Mouse (Mus musculus) lung, embryonic 16.5 days (tissue): ENCODE data around the gene Ddost. TPM values are rescaled to one million over a fixed set of nuclear protein-coding genes. Genes with fewer than 3 reads are reported as not detected.

Experiments used
- ATAC-seq: fragments of 200-750 bp; cut with Nextera tagmentation; 2 replicates; pipeline ENCODE4 v1.8.0; 2017; ENCODE audit warnings: low read depth, mild to moderate bottlenecking, moderate library complexity
- H3K27ac ChIP-seq: fragments of 300-500 bp; sonication (generic); 2 replicates; pipeline ENCODE4 v1.5.1; 2014; ENCODE audit warnings: mild to moderate bottlenecking, control low read depth, low read length
- H3K27me3 ChIP-seq: fragments of 300-500 bp; sonication (generic); 2 replicates; pipeline ENCODE4 v1.6.1; 2014; ENCODE audit warnings: low read depth, low read length, mixed read lengths; ENCODE audit not compliant: control insufficient read depth, insufficient read depth
- H3K36me3 ChIP-seq: fragments of 300-500 bp; sonication (generic); 2 replicates; pipeline ENCODE4 v1.6.1; 2014; ENCODE audit warnings: low read length; ENCODE audit not compliant: control insufficient read depth, insufficient read depth
- H3K4me1 ChIP-seq: fragments of 300-500 bp; sonication (generic); replicated peaks from 2 replicates; pipeline ENCODE4 v1.6.1; 2014; ENCODE audit warnings: low read length, mixed read lengths; ENCODE audit not compliant: control insufficient read depth, insufficient read depth
- H3K4me2 ChIP-seq: fragments of 300-500 bp; sonication (generic); 2 replicates; pipeline ENCODE4 v1.6.1; 2014; ENCODE audit warnings: low read depth, low read length, control low read depth
- H3K4me3 ChIP-seq: fragments of 300-500 bp; sonication (generic); 2 replicates; pipeline ENCODE4 v1.5.1; 2014; ENCODE audit warnings: mild to moderate bottlenecking, low read length, control low read depth
- H3K9ac ChIP-seq: fragments of 300-500 bp; sonication (generic); 2 replicates; pipeline ENCODE4 v1.6.1; 2014; ENCODE audit warnings: low read length, control low read depth
- H3K9me3 ChIP-seq: fragments of 300-500 bp; sonication (generic); 2 replicates; pipeline ENCODE4 v1.6.1; 2016; ENCODE audit warnings: low read length; ENCODE audit not compliant: control insufficient read depth
- WGBS: fragments of 180-500 bp; shearing (Covaris S2); extraction: QIAGEN DNeasy Blood & Tissue Kit; methylation state at CpG from one replicate; pipeline ENCODE4 v1.1.7; 2014; 5-methylcytosine and 5-hydroxymethylcytosine counted together
- polyA plus RNA-seq: library from polyadenylated mRNA; unstranded; fragments of >200 nt; fragmentation: Nextera tagmentation; extraction: Ambion mirVana; gene quantifications from 2 replicates; pipeline ENCODE4 v1.2.1, GENCODE M21; 2015

Ddost gene
- polyA plus RNA-seq, result 402 TPM in 2 replicates

GRCm38 (mm10) chr4:138304340-138305104 lies at the start of gene Ddost:
TSS of gene Ddost (plus strand) at chr4:138304730.
- Histone ChIP-seq H3K4me3 (peak within 1 kb of the TSS; percentile 100), H3K4me2 (peak within 1 kb of the TSS; percentile 95), H3K9ac (peak within 1 kb of the TSS; percentile 96), H3K4me1 (peaks cover 16% of the 10 kb centered on the region), H3K36me3 (peaks cover 9% of the 10 kb centered on the region; the same call in 1 of the 2 replicates), H3K27me3 (no peaks in the 10 kb centered on the region), H3K9me3 (no peaks in the 10 kb centered on the region), H3K27ac (peak within 1 kb of the TSS; percentile 74)
- under 1% methylated on average over 62 of the region's 64 CpGs for WGBS
- peak; percentile 98 for ATAC-seq

GRCm38 (mm10) chr4:138257116-138257687 lies 47.3 kb upstream of the Ddost start:
- Histone ChIP-seq H3K9ac (no peak overlapping the region), H3K4me3 (no peak overlapping the region), H3K27ac (no peak overlapping the region), H3K36me3 (no peaks in the 10 kb centered on the region), H3K4me1 (peaks cover 6% of the 10 kb centered on the region; the same call in 1 of the 2 replicates), H3K27me3 (no peaks in the 10 kb centered on the region), H3K9me3 (no peaks in the 10 kb centered on the region), H3K4me2 (no peak overlapping the region)
- ATAC-seq, result no peak
- WGBS, result 83% methylated on average over 22 of the region's 22 CpGs

GRCm38 (mm10) chr4:138258663-138259062 lies 45.9 kb upstream of the Ddost start:
- H3K27ac ChIP-seq, result no peak overlapping the region
- H3K4me1 ChIP-seq, result peaks cover 8% of the 10 kb centered on the region; the same call in 1 of the 2 replicates
- 73% methylated on average over 7 of the region's 7 CpGs for WGBS
- H3K27me3 ChIP-seq, result no peaks in the 10 kb centered on the region
- no peak overlapping the region for H3K9ac ChIP-seq
- no peak overlapping the region for H3K4me2 ChIP-seq
- no peaks in the 10 kb centered on the region for H3K9me3 ChIP-seq
- no peak for ATAC-seq
- H3K4me3 ChIP-seq, result no peak overlapping the region
- no peaks in the 10 kb centered on the region for H3K36me3 ChIP-seq

GRCm38 (mm10) chr4:138259482-138259881 lies 45.0 kb upstream of the Ddost start:
- no peaks in the 10 kb centered on the region for H3K27me3 ChIP-seq
- ATAC-seq, result no peak
- no peak overlapping the region for H3K4me2 ChIP-seq
- H3K4me1 ChIP-seq, result peaks cover 8% of the 10 kb centered on the region; the same call in 1 of the 2 replicates
- 76% methylated on average over 5 of the region's 5 CpGs for WGBS
- no peaks in the 10 kb centered on the region for H3K36me3 ChIP-seq
- H3K4me3 ChIP-seq, result no peak overlapping the region
- H3K27ac ChIP-seq, result no peak overlapping the region
- no peak overlapping the region for H3K9ac ChIP-seq
- H3K9me3 ChIP-seq, result no peaks in the 10 kb centered on the region

GRCm38 (mm10) chr4:138261843-138262681 lies 42.5 kb upstream of the Ddost start:
- no peaks in the 10 kb centered on the region for H3K36me3 ChIP-seq
- H3K9ac ChIP-seq, result peak overlapping the region; percentile 67
- peaks cover 8% of the 10 kb centered on the region; the same call in 1 of the 2 replicates for H3K4me1 ChIP-seq
- no peaks in the 10 kb centered on the region for H3K27me3 ChIP-seq
- WGBS, result under 1% methylated on average over 48 of the region's 78 CpGs
- ATAC-seq, result peak; percentile 94
- H3K4me3 ChIP-seq, result peak overlapping the region; percentile 73
- H3K9me3 ChIP-seq, result no peaks in the 10 kb centered on the region
- H3K27ac ChIP-seq, result no peak overlapping the region
- peak overlapping the region; percentile 92 for H3K4me2 ChIP-seq

DNA sequence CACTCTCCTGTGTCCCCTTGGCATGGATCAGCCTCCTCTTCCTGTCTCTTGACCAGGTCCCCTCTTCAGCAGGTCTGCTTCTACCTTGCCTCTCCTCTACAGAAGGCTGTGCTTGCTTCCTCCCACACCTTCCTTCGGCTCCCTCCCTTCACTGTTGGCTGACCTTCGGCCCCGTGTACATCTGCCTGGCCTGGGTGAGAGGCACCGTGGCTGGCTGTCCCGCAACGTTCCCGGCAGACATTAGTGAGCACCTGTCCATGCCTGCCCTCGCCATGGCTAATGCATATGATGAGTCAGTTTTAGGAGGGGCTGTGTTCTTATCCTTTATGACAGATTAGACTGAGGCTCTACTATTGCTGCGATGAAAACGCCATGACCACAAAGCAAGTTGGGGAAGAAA lies 36.7 kb upstream of the Ddost start:
- H3K27me3 ChIP-seq, result no peaks in the 10 kb centered on the region
- H3K9ac ChIP-seq, result no peak overlapping the region
- H3K27ac ChIP-seq, result no peak overlapping the region
- peaks cover 10% of the 10 kb centered on the region for H3K4me1 ChIP-seq
- 80% methylated on average over 10 of the region's 10 CpGs for WGBS
- no peaks in the 10 kb centered on the region for H3K36me3 ChIP-seq
- no peaks in the 10 kb centered on the region for H3K9me3 ChIP-seq
- H3K4me3 ChIP-seq, result no peak overlapping the region
- no peak for ATAC-seq
- H3K4me2 ChIP-seq, result no peak overlapping the region

DNA sequence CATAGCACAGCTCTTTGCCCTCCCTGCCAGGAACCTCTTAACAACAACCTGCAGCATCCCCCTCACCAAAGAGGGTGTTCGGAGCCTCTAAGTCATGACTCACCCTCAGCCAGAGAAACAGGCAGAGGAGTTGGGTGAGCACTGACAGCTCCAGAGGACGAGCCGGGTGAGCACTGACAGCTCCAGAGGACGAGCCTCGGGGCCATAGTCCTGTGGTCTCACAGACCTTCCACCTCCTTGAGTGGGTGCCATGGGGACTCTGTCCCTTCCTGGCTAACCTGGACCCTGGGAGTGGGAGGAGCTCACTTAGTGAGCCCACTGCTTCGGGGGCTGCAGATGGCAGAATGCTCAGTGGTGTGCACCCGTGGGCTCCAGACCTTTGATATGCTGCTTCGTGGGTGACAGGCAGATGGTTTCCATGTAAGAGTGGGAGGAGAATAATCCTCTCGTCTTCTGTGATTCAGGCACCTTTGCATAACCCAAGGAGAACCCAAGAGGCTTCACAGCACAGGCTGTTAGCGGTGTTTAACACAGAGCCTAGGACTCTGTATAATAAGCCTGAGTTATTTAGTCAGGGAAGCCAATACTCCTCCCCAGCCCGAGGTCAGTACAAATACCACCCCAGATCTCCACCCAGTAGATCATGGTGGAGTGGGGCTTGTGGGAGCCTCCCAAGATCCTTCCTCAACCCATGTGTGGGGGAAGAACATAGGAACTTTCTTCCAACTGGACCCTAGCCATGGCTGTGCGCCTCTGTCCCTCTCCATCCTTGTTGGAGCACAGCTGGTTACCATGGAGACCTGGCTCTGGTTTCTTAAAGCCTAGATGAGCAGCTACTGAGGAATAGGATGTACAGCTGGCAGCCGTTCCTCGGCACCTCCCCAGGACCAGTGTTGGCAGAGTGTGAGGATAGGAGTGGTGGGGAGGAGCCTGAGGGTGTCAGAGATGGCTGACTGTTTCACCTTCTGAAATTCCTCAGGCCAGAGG lies 32.2 kb upstream of the Ddost start:
- Histone ChIP-seq H3K9me3 (no peaks in the 10 kb centered on the region), H3K36me3 (no peaks in the 10 kb centered on the region), H3K9ac (no peak overlapping the region), H3K4me3 (no peak overlapping the region), H3K4me2 (peak overlapping the region; percentile 12; the same call in 1 of the 2 replicates), H3K27ac (peak overlapping the region; percentile 47; the same call in 1 of the 2 replicates), H3K27me3 (no peaks in the 10 kb centered on the region), H3K4me1 (peaks cover 9% of the 10 kb centered on the region)
- peak; percentile 95 for ATAC-seq
- WGBS, result 37% methylated on average over 14 of the region's 14 CpGs

- no peak overlapping the region for H3K4me3 ChIP-seq
- H3K36me3 ChIP-seq, result no peaks in the 10 kb centered on the region
- H3K4me1 ChIP-seq, result no peaks in the 10 kb centered on the region
- H3K27ac ChIP-seq, result no peak overlapping the region
- H3K9ac ChIP-seq, result no peak overlapping the region
- ATAC-seq, result no peak
- H3K4me2 ChIP-seq, result no peak overlapping the region
- no peaks in the 10 kb centered on the region for H3K27me3 ChIP-seq
- 68% methylated on average over 7 of the region's 7 CpGs for WGBS
- no peaks in the 10 kb centered on the region for H3K9me3 ChIP-seq
These were observed 26.2 kb upstream of the Ddost start for GRCm38 (mm10) chr4:138278346-138278745.
